Comparison of ENCODE assay signal across 11 mouse cellular contexts in genomic region chr2:69856392-69856791, GRCm38 (mm10). TPM values are rescaled to one million over a fixed set of nuclear protein-coding genes. Genes with fewer than 3 reads are reported as not detected.
DNase-seq lines count a peak whose midpoint lies in the region; ATAC-seq and TF ChIP-seq lines count a peak whose summit lies in the region.
"Had no signal": no experiment of that assay in that cellular context is flagged by ENCODE, and none has a peak within 500 bp of the region (broad histone marks: within the 10 kb centered on the region; RNA-seq: fewer than 3 reads in every experiment).

No protein-coding gene starts in this region.

- H3K36me3 ChIP-seq in hindbrain, postnatal 0 days (ENCODE audit: insufficient read depth, low read length): no peaks in the 10 kb centered on the region
- H3K36me3 ChIP-seq in hindbrain, embryonic 16.5 days (ENCODE audit: control insufficient read depth, insufficient read depth, low read length): no peaks in the 10 kb centered on the region
- no peaks in the 10 kb centered on the region for H3K36me3 ChIP-seq in liver, adult 2 months (ENCODE audit: control insufficient read depth, insufficient read depth, low read length)
- H3K36me3 ChIP-seq: embryonic facial prominence, embryonic 15.5 days had no signal

- no peak for ATAC-seq in hindbrain, postnatal 0 days
- no peak for ATAC-seq in hindbrain, embryonic 16.5 days

- peak; percentile 24 for TF ChIP-seq CTCF in hindbrain, postnatal 0 days (IDR thresholded peaks at IDR 0.05; ENCODE audit: low read depth)
- peak; percentile 53 for TF ChIP-seq CTCF in liver, adult 2 months (IDR thresholded peaks at IDR 0.05; ENCODE audit: low read depth, low read length)

- no peak overlapping the region for H3K27ac ChIP-seq in hindbrain, postnatal 0 days
- no peak overlapping the region for H3K27ac ChIP-seq in hindbrain, embryonic 16.5 days (ENCODE audit: low read depth, low read length)
- no peak overlapping the region for H3K27ac ChIP-seq in liver, adult 2 months (replicated peaks; ENCODE audit: insufficient read depth, low read depth, low read length)
- H3K27ac ChIP-seq: embryonic facial prominence, embryonic 15.5 days; macrophage had no signal

- no peaks in the 10 kb centered on the region for H3K4me1 ChIP-seq in hindbrain, postnatal 0 days (ENCODE audit: insufficient read depth, low read length)
- no peaks in the 10 kb centered on the region for H3K4me1 ChIP-seq in hindbrain, embryonic 16.5 days (ENCODE audit: control insufficient read depth, insufficient read depth, low read depth, low read length)
- peaks cover 3% of the 10 kb centered on the region; the same call in 1 of the 2 replicates for H3K4me1 ChIP-seq in liver, adult 2 months (ENCODE audit: control insufficient read depth, insufficient read depth, low read length)

- no peak overlapping the region for H3K9ac ChIP-seq in hindbrain, postnatal 0 days (replicated peaks; ENCODE audit: low read length)
- H3K9ac ChIP-seq in hindbrain, embryonic 16.5 days (ENCODE audit: low read depth, low read length): no peak overlapping the region
- no peak overlapping the region for H3K9ac ChIP-seq in liver, adult 2 months (ENCODE audit: low read depth, low read length)
- H3K9ac ChIP-seq: embryonic facial prominence, embryonic 15.5 days had no signal

- no peak for TF ChIP-seq POLR2A in liver, adult 2 months (IDR thresholded peaks at IDR 0.05; ENCODE audit: extremely low read depth, insufficient read depth, low read length)

- H3K27me3 ChIP-seq in hindbrain, postnatal 0 days (ENCODE audit: insufficient read depth, low read length): no peaks in the 10 kb centered on the region
- H3K27me3 ChIP-seq in hindbrain, embryonic 16.5 days (replicated peaks; ENCODE audit: control insufficient read depth, insufficient read depth, low read length): no peaks in the 10 kb centered on the region
- no peaks in the 10 kb centered on the region for H3K27me3 ChIP-seq in liver, adult 2 months (ENCODE audit: control insufficient read depth, insufficient read depth, low read length)
- H3K27me3 ChIP-seq: CH12.LX; embryonic facial prominence, embryonic 15.5 days had no signal

- no peak for DNase-seq in hindbrain, postnatal 0 days (ENCODE audit: low spot score)
- peak; percentile 93 for DNase-seq in MEL-GATA-1-ER (ENCODE audit: extremely low read depth, low read depth)
- peak; percentile 21 for DNase-seq in liver, adult 2 months (ENCODE audit: extremely low read depth, low read depth, low spot score)
- DNase-seq in naive thymus-derived CD4-positive, alpha-beta T cell, adult 2 months (ENCODE audit: low read depth): peak; percentile 39
- no peak for DNase-seq in natural killer cell, adult 2 months (ENCODE audit: low spot score in 2 of 2)
- no peak for DNase-seq in cerebellum, postnatal 14 days
- no peak for DNase-seq in gastrocnemius, postnatal 10 days

- H3K79me2 ChIP-seq in liver, adult 2 months (ENCODE audit: control insufficient read depth, insufficient read depth, low read length): 0 out of 2 replicates have a peak, but pooled peaks cover under 1% of the 10 kb centered on the region

- H3K9me3 ChIP-seq in hindbrain, postnatal 0 days (ENCODE audit: low read length): no peaks in the 10 kb centered on the region
- H3K9me3 ChIP-seq in hindbrain, embryonic 16.5 days (ENCODE audit: control insufficient read depth, low read length): no peaks in the 10 kb centered on the region
- H3K9me3 ChIP-seq: embryonic facial prominence, embryonic 15.5 days had no signal

- H3K4me2 ChIP-seq in hindbrain, postnatal 0 days (ENCODE audit: low read depth, low read length): no peak overlapping the region
- H3K4me2 ChIP-seq in hindbrain, embryonic 16.5 days (ENCODE audit: low read length): no peak overlapping the region
- H3K4me2 ChIP-seq: embryonic facial prominence, embryonic 15.5 days had no signal

- H3K4me3 ChIP-seq in hindbrain, postnatal 0 days (ENCODE audit: low read length): no peak overlapping the region
- no peak overlapping the region for H3K4me3 ChIP-seq in hindbrain, embryonic 16.5 days (ENCODE audit: low read length)
- H3K4me3 ChIP-seq in liver, adult 2 months (ENCODE audit: insufficient read depth, low read depth, low read length): no peak overlapping the region
- H3K4me3 ChIP-seq: embryonic facial prominence, embryonic 15.5 days had no signal

- 66% methylated on average over 8 of the region's 8 CpGs for WGBS in hindbrain, postnatal 0 days
- 66% methylated on average over 8 of the region's 8 CpGs for WGBS in hindbrain, embryonic 16.5 days
- WGBS in liver, adult 2 months: 24% methylated on average over 8 of the region's 8 CpGs

RNA-seq across cellular contexts. Expression of gene Ssb, which starts 5.0 kb away (rescaled TPM):
- total RNA-seq in hindbrain, postnatal 0 days (2014; rRNA removed): 32.2 and 49.2 TPM in 2 replicates
- polyA plus RNA-seq in hindbrain, postnatal 0 days (2015; fragmentation: Nextera tagmentation; extraction: Ambion mirVana): 288 and 322 TPM in 2 replicates
- polyA plus RNA-seq in hindbrain, embryonic 16.5 days (2015; fragmentation: Nextera tagmentation; extraction: Ambion mirVana): 212 and 239 TPM in 2 replicates
- total RNA-seq in liver, adult 2 months (2014; rRNA removed): 20.9 and 40.3 TPM in 2 replicates
- 1.5 and 1.8 TPM in 2 replicates for polyA plus RNA-seq in liver, adult 2 months (2012; rRNA removed)
- 100 to 1,000 TPM; 102 to 114 TPM for total RNA-seq in gastrocnemius, postnatal 10 days (2021)

RNA-seq across cellular contexts. Expression of gene Mettl5, which starts 29.0 kb away (rescaled TPM):
- total RNA-seq in hindbrain, postnatal 0 days (2014; rRNA removed): 10.9 and 14.1 TPM in 2 replicates
- polyA plus RNA-seq in hindbrain, postnatal 0 days (2015; fragmentation: Nextera tagmentation; extraction: Ambion mirVana): 39.4 TPM in 2 replicates
- 31.1 and 34.8 TPM in 2 replicates for polyA plus RNA-seq in hindbrain, embryonic 16.5 days (2015; fragmentation: Nextera tagmentation; extraction: Ambion mirVana)
- 10.7 and 14.7 TPM in 2 replicates for total RNA-seq in liver, adult 2 months (2014; rRNA removed)
- polyA plus RNA-seq in liver, adult 2 months (2012; rRNA removed): 7.9 and 9.7 TPM in 2 replicates
- total RNA-seq in gastrocnemius, postnatal 10 days (2021): 10 to 100 TPM; 19.6 to 21.4 TPM

RNA-seq across cellular contexts. Expression of gene Klhl23, which starts 34.6 kb away (rescaled TPM):
- 104 and 130 TPM in 2 replicates for total RNA-seq in hindbrain, postnatal 0 days (2014; rRNA removed)
- 71.8 and 83.3 TPM in 2 replicates for polyA plus RNA-seq in hindbrain, postnatal 0 days (2015; fragmentation: Nextera tagmentation; extraction: Ambion mirVana)
- 96.3 and 98.2 TPM in 2 replicates for polyA plus RNA-seq in hindbrain, embryonic 16.5 days (2015; fragmentation: Nextera tagmentation; extraction: Ambion mirVana)
- 1.5 and 2.3 TPM in 2 replicates for total RNA-seq in liver, adult 2 months (2014; rRNA removed)
- polyA plus RNA-seq in liver, adult 2 months (2012; rRNA removed): 0.22 and 0.46 TPM in 2 replicates
- total RNA-seq in gastrocnemius, postnatal 10 days (2021): 10 to 100 TPM; 19.8 to 20.9 TPM

RNA-seq across cellular contexts. Expression of gene Ubr3, which starts 40.7 kb away (rescaled TPM):
- 32.5 and 35.1 TPM in 2 replicates for total RNA-seq in hindbrain, postnatal 0 days (2014; rRNA removed)
- polyA plus RNA-seq in hindbrain, postnatal 0 days (2015; fragmentation: Nextera tagmentation; extraction: Ambion mirVana): 15.3 and 17.5 TPM in 2 replicates
- polyA plus RNA-seq in hindbrain, embryonic 16.5 days (2015; fragmentation: Nextera tagmentation; extraction: Ambion mirVana): 13.4 and 15.8 TPM in 2 replicates
- total RNA-seq in liver, adult 2 months (2014; rRNA removed): 63.0 and 65.2 TPM in 2 replicates
- 12.0 and 12.8 TPM in 2 replicates for polyA plus RNA-seq in liver, adult 2 months (2012; rRNA removed)
- total RNA-seq in gastrocnemius, postnatal 10 days (2021): 100 to 1,000 TPM; 106 to 107 TPM

Comparison
In these comparisons a context has a peak if more than half of its experiments do, and no peak if none do; other contexts are left out.
1. DNase-seq: peak in MEL-GATA-1-ER (single experiment), liver, adult 2 months (single experiment) and naive thymus-derived CD4-positive, alpha-beta T cell, adult 2 months (single experiment); none in hindbrain, postnatal 0 days (single experiment), natural killer cell, adult 2 months (0 of 2), cerebellum, postnatal 14 days (0 of 2) and gastrocnemius, postnatal 10 days (single experiment).